Mouse (Mus musculus) embryonic facial prominence, embryonic 10.5 days (tissue): ENCODE measurements at regions not wholly inside any gene's neighbourhood (a gene's known extent, or its start where the extent isn't known, plus 50 kb on each side); places are given as distances from the start of the nearest gene placed in this dataset.
A peak's percentile ranks its signal among the peaks of the same experiment; 100 is the strongest.

Experiments used
- DNase-seq: peaks from one replicate; pipeline ENCODE4 v3.0.0-alpha.2; 2017; ENCODE audit warnings: low spot score
- H3K27ac ChIP-seq: fragments of 300-500 bp; sonication (generic); replicated peaks from 2 replicates; pipeline ENCODE4 v1.5.1; 2016; ENCODE audit warnings: mild to moderate bottlenecking
- H3K27me3 ChIP-seq: fragments of 300-500 bp; sonication (generic); replicated peaks from 2 replicates; pipeline ENCODE4 v1.6.1; 2016; ENCODE audit warnings: low read depth, mild to moderate bottlenecking; ENCODE audit not compliant: poor library complexity, severe bottlenecking
- H3K36me3 ChIP-seq: fragments of 300-500 bp; sonication (generic); replicated peaks from 2 replicates; pipeline ENCODE4 v1.6.1; 2016; ENCODE audit warnings: mild to moderate bottlenecking, moderate library complexity
- H3K4me1 ChIP-seq: fragments of 300-500 bp; sonication (generic); 2 replicates; pipeline ENCODE4 v1.6.1; 2016
- H3K4me3 ChIP-seq: fragments of 300-500 bp; sonication (generic); 2 replicates; pipeline ENCODE4 v1.5.1; 2016; ENCODE audit warnings: mild to moderate bottlenecking, moderate library complexity
- H3K9me3 ChIP-seq: fragments of 300-500 bp; sonication (generic); 2 replicates; pipeline ENCODE4 v1.6.1; 2016; ENCODE audit warnings: mild to moderate bottlenecking
- WGBS: fragments of 180-500 bp; shearing (Covaris S2); methylation state at CpG from one replicate; pipeline ENCODE4 v1.1.7; 2016; 5-methylcytosine and 5-hydroxymethylcytosine counted together

DNA sequence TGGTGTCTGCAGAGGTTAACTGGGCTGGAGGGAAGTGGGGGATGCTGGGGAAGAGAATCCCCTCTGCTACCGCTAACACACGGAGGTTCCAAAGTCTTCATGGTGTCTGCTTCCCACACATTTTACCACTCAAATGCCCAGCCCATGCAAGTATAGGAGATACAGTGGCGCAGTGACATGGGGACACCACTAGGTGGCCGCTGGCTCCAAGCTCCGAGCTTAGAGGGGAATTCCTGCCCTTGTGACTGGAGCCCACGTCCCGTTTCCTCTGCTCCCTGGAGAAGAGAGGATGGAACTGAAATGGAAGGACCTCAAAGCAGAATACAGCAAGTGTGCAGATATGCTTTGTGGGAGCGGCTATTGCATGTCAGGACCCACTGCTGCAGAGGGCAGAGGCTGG, 218.2 kb downstream of the Cyp26b1 start:
- no peak overlapping the region for H3K27ac ChIP-seq
- H3K27me3 ChIP-seq: peaks cover 39% of the 10 kb centered on the region
- peak; percentile 68 for DNase-seq
- H3K4me3 ChIP-seq: no peak overlapping the region
- 17% methylated on average over 8 of the region's 8 CpGs for WGBS
- H3K9me3 ChIP-seq: no peaks in the 10 kb centered on the region
- H3K36me3 ChIP-seq: no peaks in the 10 kb centered on the region
- 0 out of 2 replicates have a peak, but pooled peaks cover 4% of the 10 kb centered on the region for H3K4me1 ChIP-seq

DNA sequence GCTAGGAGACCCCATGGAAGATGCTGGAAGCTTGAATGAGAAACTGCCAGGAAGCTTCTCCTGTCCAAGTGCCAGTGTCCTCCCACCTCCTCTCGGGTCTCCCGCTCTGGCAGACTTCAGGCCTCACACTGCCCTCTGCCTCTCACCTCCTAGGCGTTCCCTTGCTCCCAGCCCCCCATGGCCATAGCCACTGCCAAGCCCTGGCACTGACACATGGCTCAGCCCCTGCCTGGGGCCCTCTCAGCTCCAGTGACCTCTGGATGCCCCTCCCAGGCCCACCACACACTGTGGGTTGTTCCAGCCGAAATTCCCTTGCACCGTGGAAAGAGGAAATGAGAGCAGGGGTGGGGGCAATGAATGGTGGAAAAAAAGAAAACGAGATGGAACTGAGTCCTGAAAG, 227.3 kb downstream of the Cyp26b1 start:
- DNase-seq: no peak
- Histone ChIP-seq H3K27me3 (peaks cover 5% of the 10 kb centered on the region; the same call in 1 of the 2 replicates), H3K36me3 (no peaks in the 10 kb centered on the region), H3K9me3 (no peaks in the 10 kb centered on the region), H3K27ac (no peak overlapping the region), H3K4me1 (peaks cover 4% of the 10 kb centered on the region), H3K4me3 (no peak overlapping the region)
- 59% methylated on average over 6 of the region's 6 CpGs for WGBS

DNA sequence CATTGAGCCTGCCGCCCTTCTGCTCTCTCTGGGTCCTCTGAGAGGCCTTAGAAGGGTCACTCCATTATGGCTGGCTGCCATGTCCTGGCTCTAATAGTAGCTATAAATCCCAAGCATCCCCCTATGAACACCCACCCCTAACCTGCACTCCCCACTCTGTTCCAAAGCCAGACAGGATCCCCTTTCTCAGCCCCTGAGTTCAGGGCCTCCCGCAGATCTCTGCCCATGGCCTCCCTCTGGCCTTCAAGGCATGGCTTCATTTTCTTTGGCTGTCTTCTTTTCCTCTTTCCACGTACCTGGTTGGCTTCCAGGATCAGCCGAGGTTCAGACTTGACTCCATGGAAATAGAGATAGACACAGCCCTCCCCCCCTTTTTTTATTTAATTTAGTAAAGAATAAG, 227.8 kb downstream of the Cyp26b1 start:
- H3K27me3 ChIP-seq: peaks cover 5% of the 10 kb centered on the region; the same call in 1 of the 2 replicates
- H3K4me1 ChIP-seq: peaks cover 4% of the 10 kb centered on the region
- H3K4me3 ChIP-seq: no peak overlapping the region
- no peaks in the 10 kb centered on the region for H3K9me3 ChIP-seq
- H3K36me3 ChIP-seq: no peaks in the 10 kb centered on the region
- no peak for DNase-seq
- WGBS: 89% methylated on average over 4 of the region's 4 CpGs
- H3K27ac ChIP-seq: no peak overlapping the region

DNA sequence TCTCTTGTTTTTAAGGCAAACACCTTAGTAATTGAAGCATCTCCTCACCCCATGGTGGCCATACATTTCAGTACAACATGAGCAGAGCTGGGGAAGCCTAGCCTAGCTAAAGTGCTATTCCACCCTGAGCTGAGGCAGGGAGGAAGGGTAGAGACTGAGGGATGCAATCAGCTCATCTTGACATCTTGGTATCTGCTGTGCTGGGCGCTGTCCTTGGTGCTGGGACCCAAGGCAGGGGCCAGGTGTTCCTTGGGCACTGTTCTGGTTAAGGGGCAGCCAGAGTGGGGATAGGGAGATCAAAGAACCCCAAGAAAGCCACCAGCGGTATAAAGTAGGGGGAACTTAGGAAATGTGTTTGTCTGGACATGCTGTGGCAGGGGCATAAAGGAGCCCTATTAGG, 228.7 kb downstream of the Cyp26b1 start:
- Histone ChIP-seq H3K4me1 (peaks cover 7% of the 10 kb centered on the region), H3K9me3 (no peaks in the 10 kb centered on the region), H3K36me3 (no peaks in the 10 kb centered on the region), H3K4me3 (no peak overlapping the region), H3K27ac (no peak overlapping the region), H3K27me3 (peaks cover 5% of the 10 kb centered on the region; the same call in 1 of the 2 replicates)
- WGBS: 15% methylated on average over 2 of the region's 2 CpGs
- DNase-seq: peak; percentile 62

- no peak overlapping the region for H3K4me3 ChIP-seq
- no peak for DNase-seq
- H3K27ac ChIP-seq: no peak overlapping the region
- WGBS: 91% methylated on average over 1 of the region's 1 CpGs
- H3K27me3 ChIP-seq: peaks cover 5% of the 10 kb centered on the region; the same call in 1 of the 2 replicates
- no peaks in the 10 kb centered on the region for H3K36me3 ChIP-seq
- H3K4me1 ChIP-seq: peaks cover 27% of the 10 kb centered on the region
- H3K9me3 ChIP-seq: no peaks in the 10 kb centered on the region
Measured at GRCm38 (mm10) chr6:84362331-84362730, 231.4 kb downstream of the Cyp26b1 start.

DNA sequence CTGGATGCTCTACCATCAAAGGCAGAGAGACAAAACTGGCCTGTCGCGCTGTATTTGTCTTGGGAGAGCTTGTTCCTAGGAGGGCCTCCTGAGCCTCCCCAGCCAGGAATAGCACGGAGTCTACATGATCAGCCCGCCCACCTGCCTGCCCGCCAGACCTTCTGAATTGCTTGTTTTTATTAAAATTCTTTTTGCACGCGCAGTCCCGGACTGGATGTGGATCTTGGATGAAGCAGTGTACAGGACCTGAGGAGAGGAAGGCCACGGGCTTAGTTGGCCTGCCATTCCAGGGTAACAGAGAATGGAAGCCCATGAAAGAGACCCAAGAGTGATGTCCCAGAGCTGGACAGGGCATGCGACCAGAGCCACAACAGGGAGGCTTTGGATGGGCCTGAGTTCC, 235.8 kb downstream of the Cyp26b1 start:
- Histone ChIP-seq H3K27ac (no peak overlapping the region), H3K27me3 (no peaks in the 10 kb centered on the region), H3K4me3 (no peak overlapping the region), H3K4me1 (peaks cover 23% of the 10 kb centered on the region), H3K9me3 (no peaks in the 10 kb centered on the region), H3K36me3 (no peaks in the 10 kb centered on the region)
- DNase-seq: no peak
- WGBS: 79% methylated on average over 10 of the region's 10 CpGs

DNA sequence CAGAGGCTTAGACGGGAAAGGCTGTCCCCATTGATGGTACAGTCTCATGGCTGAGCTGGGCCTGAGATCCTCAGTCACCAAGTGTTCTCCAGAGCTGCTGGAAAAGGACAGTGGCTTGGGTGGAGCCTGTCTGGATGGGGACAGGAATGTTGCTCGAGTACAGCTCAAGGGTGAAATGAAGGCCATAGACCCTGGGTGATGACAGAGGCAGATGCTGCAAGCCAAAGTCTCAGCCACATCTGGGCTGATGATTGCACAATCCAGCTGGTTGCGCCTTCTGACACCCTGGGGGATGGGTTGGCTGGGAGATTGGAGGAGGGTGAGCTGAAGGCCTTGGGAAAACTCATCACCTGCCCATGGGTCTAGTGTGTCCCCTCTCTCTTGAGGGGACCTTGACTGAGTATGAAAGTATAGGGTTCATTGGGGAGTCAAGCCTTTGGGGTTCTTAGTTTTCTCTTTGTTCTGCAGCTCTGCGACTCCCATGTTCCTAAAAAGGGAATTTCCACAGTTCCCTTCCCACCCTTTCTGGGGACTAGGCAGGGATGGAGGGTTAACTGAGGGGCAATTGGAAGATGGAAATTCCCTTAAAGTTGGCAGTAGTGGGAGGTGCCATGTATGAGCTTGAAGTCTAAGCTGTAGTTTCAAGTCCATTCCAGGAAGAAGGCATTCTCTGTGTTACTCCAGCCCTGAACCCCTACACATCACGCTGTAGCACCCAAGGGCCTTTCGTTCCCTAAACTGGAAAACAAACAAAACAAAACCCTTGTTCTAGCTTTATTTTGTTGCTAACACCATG, 240.1 kb downstream of the Cyp26b1 start:
- no peaks in the 10 kb centered on the region for H3K36me3 ChIP-seq
- H3K4me1 ChIP-seq: peaks cover 6% of the 10 kb centered on the region; the same call in 1 of the 2 replicates
- WGBS: 83% methylated on average over 6 of the region's 6 CpGs
- DNase-seq: no peak
- no peak overlapping the region for H3K4me3 ChIP-seq
- H3K27ac ChIP-seq: no peak overlapping the region
- H3K27me3 ChIP-seq: no peaks in the 10 kb centered on the region
- H3K9me3 ChIP-seq: no peaks in the 10 kb centered on the region

DNA sequence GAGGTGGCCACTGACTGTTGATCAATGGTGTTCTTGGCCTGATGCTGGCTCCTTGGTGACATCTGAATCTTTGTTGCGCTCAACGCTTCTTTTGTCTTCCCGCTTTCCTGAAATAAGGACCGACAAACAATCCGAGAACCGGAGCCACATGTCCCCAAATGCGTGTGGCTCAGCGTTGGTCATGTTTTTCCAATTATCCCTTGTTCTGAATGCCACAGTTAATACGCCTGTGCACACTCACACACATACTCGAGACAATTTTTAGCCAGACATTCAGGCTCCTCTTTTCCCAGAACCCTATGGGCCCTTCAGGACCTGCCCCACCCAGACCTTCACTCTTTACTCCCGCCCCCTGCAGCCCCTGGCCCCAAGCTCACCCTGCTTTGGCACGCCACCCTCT, 248.8 kb downstream of the Cyp26b1 start:
- WGBS: 76% methylated on average over 12 of the region's 12 CpGs

DNA sequence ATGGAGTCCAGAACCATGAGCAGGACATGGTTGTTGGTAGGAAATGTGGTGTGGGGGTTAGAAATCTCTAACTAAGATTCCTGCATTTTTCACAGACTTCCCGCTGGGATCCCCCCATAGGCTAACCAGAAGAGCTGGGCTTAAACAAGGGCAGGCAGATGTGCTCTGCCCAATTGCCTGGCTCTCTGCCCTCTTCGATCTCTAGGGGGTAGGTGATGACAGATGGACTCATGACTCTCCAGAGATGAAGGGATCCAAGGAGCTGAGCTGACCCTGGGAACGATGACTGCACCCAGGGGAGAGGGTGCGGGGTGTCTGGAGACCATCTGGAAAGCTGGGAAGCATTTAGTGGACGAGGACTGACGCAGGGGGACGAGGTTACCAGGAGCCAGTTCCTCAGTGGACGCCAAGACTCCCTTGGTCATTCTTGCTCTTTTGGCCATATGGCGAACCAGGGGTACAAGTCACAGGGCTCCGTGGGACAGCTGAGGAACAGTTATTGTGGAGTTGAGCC, 260.0 kb downstream of the Cyp26b1 start:
- H3K27ac ChIP-seq: no peak overlapping the region
- no peak overlapping the region for H3K4me3 ChIP-seq
- no peaks in the 10 kb centered on the region for H3K4me1 ChIP-seq
- WGBS: 83% methylated on average over 10 of the region's 10 CpGs
- H3K36me3 ChIP-seq: no peaks in the 10 kb centered on the region
- no peaks in the 10 kb centered on the region for H3K27me3 ChIP-seq
- DNase-seq: no peak
- H3K9me3 ChIP-seq: 0 out of 2 replicates have a peak, but pooled peaks cover 2% of the 10 kb centered on the region

More for the DNA sequence above, 248.8 kb downstream of the Cyp26b1 start:
- peak overlapping the region; percentile 51; the same call in 1 of the 2 replicates for H3K27ac ChIP-seq
- no peaks in the 10 kb centered on the region for H3K9me3 ChIP-seq
- no peaks in the 10 kb centered on the region for H3K36me3 ChIP-seq
- no peak overlapping the region for H3K4me3 ChIP-seq
- peaks cover 20% of the 10 kb centered on the region for H3K4me1 ChIP-seq
- H3K27me3 ChIP-seq: no peaks in the 10 kb centered on the region
- DNase-seq: peak; percentile 23

DNA sequence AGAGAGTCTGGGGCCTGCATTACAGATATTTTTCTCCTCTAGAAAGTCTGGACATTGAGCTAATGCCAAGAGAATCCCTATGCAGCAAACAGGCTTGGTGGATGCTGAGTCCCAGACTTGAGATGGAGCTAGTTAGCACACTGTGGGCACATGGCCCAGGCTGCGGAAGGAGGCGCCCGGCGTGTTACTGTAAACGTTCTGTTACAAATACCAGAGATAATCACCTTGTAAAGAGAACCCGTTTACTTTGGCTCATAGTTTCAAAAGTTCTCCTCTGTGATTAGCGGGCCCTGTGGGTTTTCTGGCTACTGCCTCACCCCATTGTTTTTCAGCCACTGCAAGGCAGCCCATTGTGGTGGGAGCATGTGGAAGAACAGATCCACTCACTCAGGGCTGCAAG, 264.6 kb downstream of the Cyp26b1 start:
- H3K36me3 ChIP-seq: no peaks in the 10 kb centered on the region
- WGBS: 73% methylated on average over 7 of the region's 7 CpGs
- H3K27ac ChIP-seq: no peak overlapping the region
- H3K4me1 ChIP-seq: no peaks in the 10 kb centered on the region
- DNase-seq: no peak
- H3K9me3 ChIP-seq: 0 out of 2 replicates have a peak, but pooled peaks cover 2% of the 10 kb centered on the region
- peaks cover 13% of the 10 kb centered on the region; the same call in 1 of the 2 replicates for H3K27me3 ChIP-seq
- no peak overlapping the region for H3K4me3 ChIP-seq

DNA sequence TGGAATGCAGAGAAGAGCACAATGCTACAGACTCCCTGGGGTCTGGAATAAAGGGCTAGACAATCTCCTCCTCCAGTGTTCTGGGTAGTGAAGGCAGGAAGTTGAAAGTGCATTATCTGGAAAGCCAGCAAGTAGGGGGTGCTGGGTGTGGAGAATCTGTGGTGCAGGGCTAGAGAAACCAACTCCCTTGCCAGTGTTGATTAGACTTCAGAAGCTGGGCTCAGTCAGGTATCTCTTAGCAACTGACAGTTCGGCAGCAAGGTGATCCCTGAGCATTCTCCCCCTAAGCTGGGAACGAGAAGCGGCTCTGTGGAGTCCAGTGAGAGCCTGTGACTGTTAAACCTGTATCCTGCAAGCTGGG, 265.7 kb downstream of the Cyp26b1 start:
- Histone ChIP-seq H3K9me3 (0 out of 2 replicates have a peak, but pooled peaks cover 2% of the 10 kb centered on the region), H3K4me3 (no peak overlapping the region), H3K4me1 (no peaks in the 10 kb centered on the region), H3K27me3 (peaks cover 13% of the 10 kb centered on the region; the same call in 1 of the 2 replicates), H3K36me3 (no peaks in the 10 kb centered on the region), H3K27ac (no peak overlapping the region)
- WGBS: 58% methylated on average over 3 of the region's 3 CpGs
- no peak for DNase-seq

DNA sequence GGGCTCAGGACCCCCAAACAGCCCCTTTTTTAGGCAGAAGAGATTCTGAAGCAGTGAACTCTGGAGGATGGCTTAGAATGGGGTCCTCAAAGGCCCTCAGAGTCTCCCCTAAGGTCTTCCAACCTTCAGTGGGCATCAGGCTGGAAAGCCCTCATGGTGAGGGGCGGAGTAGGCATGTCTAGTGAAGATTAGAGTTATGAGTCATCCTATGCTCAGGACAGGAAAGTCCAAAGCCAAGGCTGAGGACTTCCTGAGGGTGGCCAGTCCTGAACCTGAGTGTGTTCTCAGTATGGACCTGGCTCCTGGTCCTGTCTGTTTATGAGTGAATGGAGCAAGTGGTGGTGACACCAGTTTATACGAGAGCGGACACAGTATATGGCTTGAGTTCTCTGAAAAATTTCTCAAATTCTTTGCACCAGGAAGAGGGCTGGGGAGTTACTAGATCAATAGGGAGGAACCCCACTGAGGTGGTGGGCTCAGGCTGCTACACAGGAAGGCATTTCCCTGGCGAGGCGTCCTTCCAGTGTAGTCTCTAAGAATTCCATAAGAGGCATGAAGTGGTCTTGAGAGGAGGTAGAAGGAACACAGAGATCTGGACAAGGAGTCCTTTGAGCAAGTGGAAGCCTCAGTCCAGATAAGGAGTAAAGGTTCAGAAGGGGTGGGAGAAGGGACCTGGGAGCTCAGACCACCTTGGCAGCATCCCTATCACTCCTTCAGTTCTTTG, 266.2 kb downstream of the Cyp26b1 start:
- no peak for DNase-seq
- Histone ChIP-seq H3K4me1 (no peaks in the 10 kb centered on the region), H3K4me3 (no peak overlapping the region), H3K9me3 (no peaks in the 10 kb centered on the region), H3K27ac (no peak overlapping the region), H3K36me3 (no peaks in the 10 kb centered on the region), H3K27me3 (peaks cover 13% of the 10 kb centered on the region; the same call in 1 of the 2 replicates)
- 73% methylated on average over 5 of the region's 5 CpGs for WGBS
